Mouse (Mus musculus): Measurements from ENCODE around the gene Six1. TPM values are rescaled to one million over a fixed set of nuclear protein-coding genes. Genes with fewer than 3 reads are reported as not detected.
A peak's percentile ranks its signal among the peaks of the same experiment; 100 is the strongest.
"Not testable (repeated sequence)": the region's sequence is repeated elsewhere in the genome, so short reads cannot be mapped to it uniquely, and the experiment has no call there.

Six1 gene
- polyA plus RNA-seq, 1 experiment from 2014 or later: 11.0 TPM

GRCm38 (mm10) chr12:73085739-73086630, 32.3 kb upstream of the Six1 start:
- Histone ChIP-seq H3K4me2 (ENCODE audit: low read depth, low read length, severe bottlenecking) (no peak overlapping the region), H3K9ac (ENCODE audit: low read length) (no peak overlapping the region), H3K4me3 (ENCODE audit: low read depth, low read length) (no peak overlapping the region), H3K36me3 (ENCODE audit: control insufficient read depth, insufficient read depth, low read length) (no peaks in the 10 kb centered on the region), H3K27me3 (ENCODE audit: control insufficient read depth, insufficient read depth, low read length) (no peaks in the 10 kb centered on the region), H3K27ac (ENCODE audit: low read depth, low read length) (no peak overlapping the region), H3K4me1 (replicated peaks; ENCODE audit: control insufficient read depth, insufficient read depth, low read length) (no peaks in the 10 kb centered on the region), H3K9me3 (ENCODE audit: control insufficient read depth, low read length) (no peaks in the 10 kb centered on the region)
- DNase-seq (ENCODE audit: low spot score) (no peak), ATAC-seq (replicated peaks; ENCODE audit: low FRiP score) (no peak)
- whole genome bisulfite sequencing: 23% methylated on average over 11 of the region's 11 CpGs

- H3K4me1 ChIP-seq (replicated peaks; ENCODE audit: control insufficient read depth, insufficient read depth, low read length): no peaks in the 10 kb centered on the region
- H3K36me3 ChIP-seq (ENCODE audit: control insufficient read depth, insufficient read depth, low read length): no peaks in the 10 kb centered on the region
- no peak overlapping the region for H3K4me3 ChIP-seq (ENCODE audit: low read depth, low read length)
- H3K27ac ChIP-seq (ENCODE audit: low read depth, low read length): no peak overlapping the region
- no peaks in the 10 kb centered on the region for H3K27me3 ChIP-seq (ENCODE audit: control insufficient read depth, insufficient read depth, low read length)
- H3K9me3 ChIP-seq (ENCODE audit: control insufficient read depth, low read length): no peaks in the 10 kb centered on the region
- H3K9ac ChIP-seq (ENCODE audit: low read length): no peak overlapping the region
- H3K4me2 ChIP-seq (ENCODE audit: low read depth, low read length, severe bottlenecking): no peak overlapping the region
- no peak for ATAC-seq (replicated peaks; ENCODE audit: low FRiP score)
- 85% methylated on average over 4 of the region's 4 CpGs for WGBS
- DNase-seq (ENCODE audit: low spot score): no peak
Measured at GRCm38 (mm10) chr12:73083773-73084172, 30.1 kb upstream of the Six1 start.

DNA sequence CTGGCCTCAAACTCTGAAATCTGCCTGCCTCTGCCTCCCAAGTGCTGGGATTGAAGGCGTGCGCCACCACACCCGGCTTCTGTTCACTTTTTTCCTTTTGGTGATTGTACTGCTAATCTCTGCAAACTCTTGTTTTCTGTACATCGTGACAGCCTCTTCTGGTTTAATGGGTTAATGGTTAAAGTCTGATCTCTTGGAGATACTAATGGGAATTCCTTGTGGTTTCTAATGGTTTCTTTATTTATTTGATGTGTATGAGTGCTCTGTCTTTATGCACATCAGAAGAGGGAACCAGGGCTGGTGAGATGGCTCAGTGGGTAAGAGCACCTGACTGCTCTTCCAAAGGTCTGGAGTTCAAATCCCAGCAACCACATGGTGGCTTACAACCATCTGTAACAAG, 28.1 kb upstream of the Six1 start:
- WGBS: 91% methylated on average over 4 of the region's 4 CpGs
- H3K27ac ChIP-seq (ENCODE audit: low read depth, low read length); H3K36me3 ChIP-seq (ENCODE audit: control insufficient read depth, insufficient read depth, low read length): not testable (repeated sequence)

GRCm38 (mm10) chr12:73060805-73061410, 7.2 kb upstream of the Six1 start:
- 69% methylated on average over 9 of the region's 9 CpGs for WGBS
- DNase-seq (ENCODE audit: low spot score) (no peak), ATAC-seq (replicated peaks; ENCODE audit: low FRiP score) (no peak)
- Histone ChIP-seq H3K27me3 (ENCODE audit: control insufficient read depth, insufficient read depth, low read length) (peaks cover 6% of the 10 kb centered on the region), H3K36me3 (ENCODE audit: control insufficient read depth, insufficient read depth, low read length) (no peaks in the 10 kb centered on the region), H3K9ac (ENCODE audit: low read length) (no peak overlapping the region), H3K4me1 (replicated peaks; ENCODE audit: control insufficient read depth, insufficient read depth, low read length) (no peaks in the 10 kb centered on the region), H3K4me2 (ENCODE audit: low read depth, low read length, severe bottlenecking) (no peak overlapping the region), H3K9me3 (ENCODE audit: control insufficient read depth, low read length) (no peaks in the 10 kb centered on the region), H3K27ac (ENCODE audit: low read depth, low read length) (no peak overlapping the region), H3K4me3 (ENCODE audit: low read depth, low read length) (no peak overlapping the region)

More for the DNA sequence above, 28.1 kb upstream of the Six1 start:
- not testable (repeated sequence) for ATAC-seq (replicated peaks; ENCODE audit: low FRiP score); H3K9ac ChIP-seq (ENCODE audit: low read length); H3K27me3 ChIP-seq (ENCODE audit: control insufficient read depth, insufficient read depth, low read length); H3K4me2 ChIP-seq (ENCODE audit: low read depth, low read length, severe bottlenecking); H3K4me1 ChIP-seq (replicated peaks; ENCODE audit: control insufficient read depth, insufficient read depth, low read length); H3K4me3 ChIP-seq (ENCODE audit: low read depth, low read length); H3K9me3 ChIP-seq (ENCODE audit: control insufficient read depth, low read length); DNase-seq (ENCODE audit: low spot score)

DNA sequence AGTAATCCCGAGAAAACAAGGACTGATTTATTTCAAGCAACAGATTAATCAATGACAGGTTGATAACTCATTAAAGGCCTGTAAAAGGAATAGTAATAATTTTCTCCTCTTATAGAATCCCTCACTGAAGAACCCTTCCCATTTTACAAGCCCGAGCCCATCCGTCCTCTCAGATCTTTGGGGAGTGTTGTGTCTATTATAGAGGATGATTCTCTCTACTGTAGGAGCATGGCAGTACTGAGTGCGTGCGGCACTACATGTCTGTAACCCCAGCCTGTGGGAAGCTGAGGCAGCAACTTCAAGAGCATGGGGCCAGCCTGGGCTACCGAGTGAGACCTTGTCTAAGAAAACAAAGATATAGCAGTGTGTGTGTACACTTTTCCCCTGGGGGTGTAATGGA, 3.8 kb upstream of the Six1 start:
- H3K27ac ChIP-seq (ENCODE audit: low read depth, low read length): no peak overlapping the region
- no peaks in the 10 kb centered on the region for H3K36me3 ChIP-seq (ENCODE audit: control insufficient read depth, insufficient read depth, low read length)
- no peak for DNase-seq (ENCODE audit: low spot score)
- peaks cover 39% of the 10 kb centered on the region for H3K27me3 ChIP-seq (ENCODE audit: control insufficient read depth, insufficient read depth, low read length)
- H3K4me1 ChIP-seq (replicated peaks; ENCODE audit: control insufficient read depth, insufficient read depth, low read length): peaks cover 12% of the 10 kb centered on the region
- WGBS: 89% methylated on average over 6 of the region's 6 CpGs
- H3K4me3 ChIP-seq (ENCODE audit: low read depth, low read length): no peak overlapping the region
- H3K9ac ChIP-seq (ENCODE audit: low read length): no peak overlapping the region
- ATAC-seq (replicated peaks; ENCODE audit: low FRiP score): no peak
- H3K4me2 ChIP-seq (ENCODE audit: low read depth, low read length, severe bottlenecking): no peak overlapping the region
- no peaks in the 10 kb centered on the region for H3K9me3 ChIP-seq (ENCODE audit: control insufficient read depth, low read length)

DNA sequence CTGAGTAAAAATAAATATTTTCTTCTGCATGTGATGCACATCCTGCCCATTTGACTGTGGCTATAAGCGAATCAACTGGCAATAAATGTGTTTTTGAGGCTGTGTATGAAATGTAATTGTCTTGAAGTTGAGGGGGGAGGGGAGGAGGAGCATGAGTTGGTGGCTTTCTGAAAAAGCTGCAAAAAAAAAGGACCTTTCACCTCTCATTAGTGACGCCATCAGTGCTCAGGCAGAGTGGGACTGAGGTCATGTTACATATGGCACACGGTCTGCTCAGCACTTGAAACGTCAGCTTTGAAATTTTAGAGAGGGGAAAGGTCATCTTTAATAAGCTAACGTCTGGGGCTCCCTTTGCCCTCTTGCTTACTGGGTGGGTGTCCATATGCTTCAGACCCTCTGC, 1.8 kb upstream of the Six1 start:
- Histone ChIP-seq H3K27me3 (ENCODE audit: control insufficient read depth, insufficient read depth, low read length) (peaks cover 58% of the 10 kb centered on the region), H3K27ac (ENCODE audit: low read depth, low read length) (no peak overlapping the region), H3K9me3 (ENCODE audit: control insufficient read depth, low read length) (no peaks in the 10 kb centered on the region), H3K4me1 (replicated peaks; ENCODE audit: control insufficient read depth, insufficient read depth, low read length) (peaks cover 14% of the 10 kb centered on the region), H3K36me3 (ENCODE audit: control insufficient read depth, insufficient read depth, low read length) (no peaks in the 10 kb centered on the region), H3K9ac (ENCODE audit: low read length) (no peak overlapping the region), H3K4me2 (ENCODE audit: low read depth, low read length, severe bottlenecking) (no peak overlapping the region), H3K4me3 (ENCODE audit: low read depth, low read length) (no peak overlapping the region)
- 14% methylated on average over 5 of the region's 5 CpGs for WGBS
- DNase-seq (ENCODE audit: low spot score) (no peak), ATAC-seq (replicated peaks; ENCODE audit: low FRiP score) (no peak)

- no peak overlapping the region for H3K4me3 ChIP-seq (ENCODE audit: low read depth, low read length)
- no peak for DNase-seq (ENCODE audit: low spot score)
Measured at GRCm38 (mm10) chr12:73054576-73055185, 994 bp upstream of the Six1 start.

DNA sequence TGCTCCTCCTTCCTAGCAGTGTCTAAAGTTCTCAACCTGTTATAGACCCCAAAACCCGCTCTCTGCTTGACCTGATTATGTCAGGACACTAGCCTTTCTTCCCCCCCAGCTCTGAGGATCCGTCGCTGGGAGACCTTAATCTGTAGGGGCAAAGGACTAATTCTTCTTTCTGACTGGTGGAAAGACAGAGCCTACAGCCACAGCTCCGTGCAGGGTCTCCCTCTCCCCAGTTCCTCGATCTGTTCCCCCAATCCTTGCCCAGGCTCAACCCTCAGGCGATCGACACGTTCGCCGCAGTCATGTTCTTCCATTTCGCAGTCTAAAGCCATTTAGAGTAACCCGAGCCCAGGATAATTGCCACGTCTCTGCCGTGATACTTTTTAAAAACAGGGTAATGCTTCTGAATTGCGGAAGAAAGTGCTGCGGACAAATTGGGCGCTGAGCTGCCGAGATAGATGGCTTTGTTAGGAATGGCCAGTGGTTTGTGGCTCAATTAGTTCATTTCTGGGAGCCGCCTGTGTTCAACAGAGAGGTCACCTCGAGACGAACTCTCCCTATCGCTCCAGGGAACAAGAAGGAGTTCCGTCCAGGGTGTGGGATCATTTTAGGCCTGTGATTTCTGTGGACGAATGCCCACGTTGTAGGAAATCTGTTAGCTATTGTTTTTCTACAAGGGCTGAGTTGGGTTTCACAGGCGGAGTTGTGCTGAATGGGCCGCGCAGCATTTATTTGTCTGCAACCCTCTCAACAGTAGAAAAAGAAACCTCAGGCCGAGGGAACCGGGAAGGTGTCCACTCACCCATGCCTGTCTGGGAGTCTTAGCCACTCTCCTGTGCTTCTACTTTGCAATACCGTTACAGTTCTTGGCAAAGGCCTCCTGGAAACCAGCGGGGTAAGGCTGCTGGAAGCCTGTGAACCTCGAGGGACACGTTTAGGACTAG, 766 bp downstream of the Six1 start:
- Histone ChIP-seq H3K4me2 (ENCODE audit: low read depth, low read length, severe bottlenecking) (peak overlapping the region; percentile 63), H3K9me3 (ENCODE audit: control insufficient read depth, low read length) (no peaks in the 10 kb centered on the region), H3K9ac (ENCODE audit: low read length) (no peak overlapping the region), H3K27ac (ENCODE audit: low read depth, low read length) (no peak overlapping the region), H3K27me3 (ENCODE audit: control insufficient read depth, insufficient read depth, low read length) (peaks cover 83% of the 10 kb centered on the region), H3K36me3 (ENCODE audit: control insufficient read depth, insufficient read depth, low read length) (no peaks in the 10 kb centered on the region), H3K4me3 (ENCODE audit: low read depth, low read length) (peak overlapping the region; percentile 39), H3K4me1 (replicated peaks; ENCODE audit: control insufficient read depth, insufficient read depth, low read length) (peaks cover 14% of the 10 kb centered on the region)
- DNase-seq (ENCODE audit: low spot score) (peak; percentile 64), ATAC-seq (replicated peaks; ENCODE audit: low FRiP score) (no peak)
- WGBS: under 1% methylated on average over 34 of the region's 34 CpGs

More at GRCm38 (mm10) chr12:73054576-73055185, 994 bp upstream of the Six1 start:
- Histone ChIP-seq H3K4me2 (ENCODE audit: low read depth, low read length, severe bottlenecking) (no peak overlapping the region; the same call in 1 of the 2 replicates), H3K27ac (ENCODE audit: low read depth, low read length) (no peak overlapping the region), H3K9ac (ENCODE audit: low read length) (no peak overlapping the region), H3K36me3 (ENCODE audit: control insufficient read depth, insufficient read depth, low read length) (no peaks in the 10 kb centered on the region), H3K27me3 (ENCODE audit: control insufficient read depth, insufficient read depth, low read length) (peaks cover 65% of the 10 kb centered on the region), H3K4me1 (replicated peaks; ENCODE audit: control insufficient read depth, insufficient read depth, low read length) (peaks cover 14% of the 10 kb centered on the region), H3K9me3 (ENCODE audit: control insufficient read depth, low read length) (no peaks in the 10 kb centered on the region)
- 11% methylated on average over 15 of the region's 15 CpGs for WGBS
- no peak for ATAC-seq (replicated peaks; ENCODE audit: low FRiP score)

All from forebrain, embryonic 11.5 days (tissue).